Mouse (Mus musculus) ES-Bruce4 (cell line): ENCODE data around the gene Defb19. TPM values are rescaled to one million over a fixed set of nuclear protein-coding genes. Genes with fewer than 3 reads are reported as not detected.

Experiments
- H3K27ac ChIP-seq: 2 replicates; pipeline ENCODE4 v1.5.1; 2012; ENCODE audit warnings: low read length, inconsistent platforms; ENCODE audit not compliant: insufficient read depth
- H3K27me3 ChIP-seq: 2 replicates; pipeline ENCODE4 v1.6.1; 2012; ENCODE audit warnings: mild to moderate bottlenecking, low read length, inconsistent platforms; ENCODE audit not compliant: control insufficient read depth, poor library complexity, insufficient read depth, severe bottlenecking
- H3K36me3 ChIP-seq: 2 replicates; pipeline ENCODE4 v1.6.1; 2012; ENCODE audit warnings: inconsistent platforms, mild to moderate bottlenecking, low read length, moderate library complexity; ENCODE audit not compliant: control insufficient read depth, poor library complexity, insufficient read depth, severe bottlenecking
- H3K4me1 ChIP-seq: one replicate; pipeline ENCODE4 v1.8.1; 2011; ENCODE audit warnings: low read length; ENCODE audit not compliant: control insufficient read depth, insufficient read depth
- H3K4me3 ChIP-seq: 2 replicates; pipeline ENCODE4 v1.5.1; 2011; ENCODE audit warnings: low read depth, mild to moderate bottlenecking, low read length
- H3K9ac ChIP-seq: 2 replicates; pipeline ENCODE4 v1.6.1; 2012; ENCODE audit warnings: low read depth, mild to moderate bottlenecking, inconsistent platforms; ENCODE audit not compliant: poor library complexity, severe bottlenecking
- H3K9me3 ChIP-seq: replicated peaks from 2 replicates; pipeline ENCODE4 v1.6.1; 2012; ENCODE audit warnings: mild to moderate bottlenecking, low read length, inconsistent platforms; ENCODE audit not compliant: control insufficient read depth, poor library complexity, insufficient read depth, severe bottlenecking
- CTCF ChIP-seq: IDR thresholded peaks from one replicate; pipeline ENCODE4 v1.8.1; 2011; ENCODE audit warnings: low read depth, low read length
- EP300 ChIP-seq: IDR thresholded peaks from 2 replicates; pipeline ENCODE4 v1.6.1; 2011; ENCODE audit warnings: low read depth, low read length; ENCODE audit not compliant: insufficient read depth
- POLR2A ChIP-seq: IDR thresholded peaks from one replicate; pipeline ENCODE4 v1.8.1; 2011; ENCODE audit warnings: low read length; ENCODE audit not compliant: insufficient read depth
- polyA plus RNA-seq: library from polyadenylated mRNA; stranded (reverse); fragments of >200 nt; gene quantifications from 2 replicates; pipeline ENCODE4 v1.2.4, GENCODE M21; 2011; ENCODE audit warnings: low read depth; ENCODE audit not compliant: missing spikeins, insufficient read depth, insufficient read length

Gene Defb19
- polyA plus RNA-seq, 1 experiment: not detected

GRCm38 (mm10) chr2:152553774-152554423 is 26.2 kb downstream of the Defb19 start:
- TF ChIP-seq EP300: no peak
- peak; percentile 63 for TF ChIP-seq CTCF
- Histone ChIP-seq H3K27ac (no peak overlapping the region), H3K4me1 (no peaks in the 10 kb centered on the region), H3K27me3 (0 out of 2 replicates have a peak, but pooled peaks cover 2% of the 10 kb centered on the region), H3K4me3 (no peak overlapping the region), H3K36me3 (no peaks in the 10 kb centered on the region), H3K9ac (no peak overlapping the region), H3K9me3 (no peaks in the 10 kb centered on the region)

- no peaks in the 10 kb centered on the region for H3K27me3 ChIP-seq
- no peak overlapping the region for H3K4me3 ChIP-seq
- no peak overlapping the region for H3K9ac ChIP-seq
- TF ChIP-seq CTCF (no peak), EP300 (no peak), POLR2A (no peak)
- H3K4me1 ChIP-seq: no peaks in the 10 kb centered on the region
- H3K36me3 ChIP-seq: no peaks in the 10 kb centered on the region
- no peak overlapping the region for H3K27ac ChIP-seq
- no peaks in the 10 kb centered on the region for H3K9me3 ChIP-seq
Observed at GRCm38 (mm10) chr2:152548124-152548523, 32.0 kb downstream of the Defb19 start.

GRCm38 (mm10) chr2:152544691-152545090 is 35.4 kb downstream of the Defb19 start:
- no peak overlapping the region for H3K9ac ChIP-seq
- H3K4me3 ChIP-seq: no peak overlapping the region
- no peaks in the 10 kb centered on the region for H3K9me3 ChIP-seq
- TF ChIP-seq CTCF (peak; percentile 36), POLR2A (no peak)
- no peaks in the 10 kb centered on the region for H3K27me3 ChIP-seq
- no peaks in the 10 kb centered on the region for H3K4me1 ChIP-seq
- no peak overlapping the region for H3K27ac ChIP-seq
- no peaks in the 10 kb centered on the region for H3K36me3 ChIP-seq

- no peak for TF ChIP-seq POLR2A
- H3K9ac ChIP-seq: no peak overlapping the region
- no peaks in the 10 kb centered on the region for H3K27me3 ChIP-seq
- no peaks in the 10 kb centered on the region for H3K36me3 ChIP-seq
- H3K27ac ChIP-seq: no peak overlapping the region
- no peak overlapping the region for H3K4me3 ChIP-seq
- H3K9me3 ChIP-seq: no peaks in the 10 kb centered on the region
- H3K4me1 ChIP-seq: no peaks in the 10 kb centered on the region
Observed at GRCm38 (mm10) chr2:152543478-152543877, 36.6 kb downstream of the Defb19 start.

- H3K27ac ChIP-seq: no peak overlapping the region
- no peaks in the 10 kb centered on the region for H3K9me3 ChIP-seq
- H3K36me3 ChIP-seq: no peaks in the 10 kb centered on the region
- no peak overlapping the region for H3K9ac ChIP-seq
- no peaks in the 10 kb centered on the region for H3K4me1 ChIP-seq
- no peak overlapping the region for H3K4me3 ChIP-seq
- H3K27me3 ChIP-seq: no peaks in the 10 kb centered on the region
- TF ChIP-seq EP300 (no peak), POLR2A (no peak), CTCF (peak; percentile 14)
Observed at GRCm38 (mm10) chr2:152542897-152543296, 37.2 kb downstream of the Defb19 start.

- TF ChIP-seq POLR2A (no peak), CTCF (no peak), EP300 (no peak)
- H3K9me3 ChIP-seq: no peaks in the 10 kb centered on the region
Observed at GRCm38 (mm10) chr2:152541979-152542378, 38.1 kb downstream of the Defb19 start.

More at GRCm38 (mm10) chr2:152541979-152542378, 38.1 kb downstream of the Defb19 start:
- Histone ChIP-seq H3K9ac (no peak overlapping the region), H3K27ac (no peak overlapping the region), H3K36me3 (no peaks in the 10 kb centered on the region), H3K27me3 (no peaks in the 10 kb centered on the region), H3K4me1 (no peaks in the 10 kb centered on the region), H3K4me3 (no peak overlapping the region)
